Mouse (Mus musculus): ENCODE data around the gene Fam13c.

The Fam13c gene

GRCm38 (mm10) chr10:70458574-70459263 is 18.4 kb downstream of the Fam13c start:
- peak in 1 of 2 experiments; percentile 34 for DNase-seq (ENCODE audit: low spot score in 2 of 2)

GRCm38 (mm10) chr10:70465638-70466037 is 25.4 kb downstream of the Fam13c start:
- DNase-seq (ENCODE audit: low spot score in 2 of 2) = no peak

GRCm38 (mm10) chr10:70470836-70471235 is 30.6 kb downstream of the Fam13c start:
- DNase-seq (ENCODE audit: low spot score in 2 of 2) = no peak

GRCm38 (mm10) chr10:70477741-70478145 is 37.5 kb downstream of the Fam13c start:
- DNase-seq (ENCODE audit: low spot score in 2 of 2) = no peak

- DNase-seq (ENCODE audit: low spot score in 2 of 2) = no peak
These were observed 43.5 kb downstream of the Fam13c start for GRCm38 (mm10) chr10:70483736-70484135.

- DNase-seq (ENCODE audit: low spot score in 2 of 2) = no peak
These were observed 44.4 kb downstream of the Fam13c start for GRCm38 (mm10) chr10:70484568-70485286.

- DNase-seq (ENCODE audit: low spot score in 2 of 2) = no peak
These were observed 45.0 kb downstream of the Fam13c start for GRCm38 (mm10) chr10:70485287-70485612.

- no peak for DNase-seq (ENCODE audit: low spot score in 2 of 2)
These were observed 46.4 kb downstream of the Fam13c start for GRCm38 (mm10) chr10:70486651-70487050.

- no peak for DNase-seq (ENCODE audit: low spot score in 2 of 2)
These were observed 53.6 kb downstream of the Fam13c start for GRCm38 (mm10) chr10:70493891-70494290.

- no peak for DNase-seq (ENCODE audit: low spot score in 2 of 2)
These were observed 54.2 kb downstream of the Fam13c start for GRCm38 (mm10) chr10:70494441-70494840.

GRCm38 (mm10) chr10:70495106-70496104 is 55.1 kb downstream of the Fam13c start:
- DNase-seq (ENCODE audit: low spot score in 2 of 2) = no peak

- no peak for DNase-seq (ENCODE audit: low spot score in 2 of 2)
These were observed 56.7 kb downstream of the Fam13c start for GRCm38 (mm10) chr10:70496938-70497337.

- DNase-seq (ENCODE audit: low spot score in 2 of 2) = no peak
These were observed 58.0 kb downstream of the Fam13c start for GRCm38 (mm10) chr10:70498328-70498727.

- no peak for DNase-seq (ENCODE audit: low spot score in 2 of 2)
These were observed 59.0 kb downstream of the Fam13c start for GRCm38 (mm10) chr10:70499246-70499645.

- no peak for DNase-seq (ENCODE audit: low spot score in 2 of 2)
These were observed 64.6 kb downstream of the Fam13c start for GRCm38 (mm10) chr10:70504871-70505270.

GRCm38 (mm10) chr10:70505395-70505794 is 65.1 kb downstream of the Fam13c start:
- no peak for DNase-seq (ENCODE audit: low spot score in 2 of 2)

GRCm38 (mm10) chr10:70505842-70506241 is 65.6 kb downstream of the Fam13c start:
- no peak for DNase-seq (ENCODE audit: low spot score in 2 of 2)

GRCm38 (mm10) chr10:70506499-70507168 is 66.4 kb downstream of the Fam13c start:
- DNase-seq (ENCODE audit: low spot score in 2 of 2) = no peak

- DNase-seq (ENCODE audit: low spot score in 2 of 2) = no peak
These were observed 67.6 kb downstream of the Fam13c start for GRCm38 (mm10) chr10:70507880-70508279.

- DNase-seq (ENCODE audit: low spot score in 2 of 2) = peak in 1 of 2 experiments; percentile 42
These were observed 74.6 kb downstream of the Fam13c start for GRCm38 (mm10) chr10:70514848-70515247.

GRCm38 (mm10) chr10:70516661-70517060 is 76.4 kb downstream of the Fam13c start:
- DNase-seq (ENCODE audit: low spot score in 2 of 2) = no peak
